Mouse (Mus musculus) forebrain, embryonic 11.5 days (tissue): ENCODE data around the gene Fbxl18. TPM values are rescaled to one million over a fixed set of nuclear protein-coding genes. Genes with fewer than 3 reads are reported as not detected.

Experiments used
- ATAC-seq: fragments of 200-750 bp; cut with Nextera tagmentation; replicated peaks from 2 replicates; pipeline ENCODE4 v1.8.0; 2017; ENCODE audit warnings: moderate TSS enrichment; ENCODE audit not compliant: low FRiP score
- DNase-seq: peaks from one replicate; pipeline ENCODE4 v3.0.0-alpha.2; 2017; ENCODE audit warnings: low spot score
- H3K27ac ChIP-seq: fragments of 300-500 bp; sonication (generic); 2 replicates; pipeline ENCODE4 v1.5.1; 2014; ENCODE audit warnings: low read depth, low read length
- H3K27me3 ChIP-seq: fragments of 300-500 bp; sonication (generic); 2 replicates; pipeline ENCODE4 v1.6.1; 2014; ENCODE audit warnings: mild to moderate bottlenecking, low read length, mixed read lengths; ENCODE audit not compliant: control insufficient read depth, insufficient read depth
- H3K36me3 ChIP-seq: fragments of 300-500 bp; sonication (generic); 2 replicates; pipeline ENCODE4 v1.6.1; 2014; ENCODE audit warnings: mild to moderate bottlenecking, low read length, moderate library complexity, mixed read lengths; ENCODE audit not compliant: control insufficient read depth, insufficient read depth
- H3K4me1 ChIP-seq: fragments of 300-500 bp; sonication (generic); replicated peaks from 2 replicates; pipeline ENCODE4 v1.6.1; 2014; ENCODE audit warnings: low read length, mixed read lengths; ENCODE audit not compliant: control insufficient read depth, insufficient read depth
- H3K4me2 ChIP-seq: fragments of 300-500 bp; sonication (generic); 2 replicates; pipeline ENCODE4 v1.6.1; 2014; ENCODE audit warnings: low read depth, mild to moderate bottlenecking, low read length, moderate library complexity, mixed read lengths; ENCODE audit not compliant: severe bottlenecking
- H3K4me3 ChIP-seq: fragments of 300-500 bp; sonication (generic); 2 replicates; pipeline ENCODE4 v1.5.1; 2014; ENCODE audit warnings: low read depth, low read length
- H3K9ac ChIP-seq: fragments of 300-500 bp; sonication (generic); 2 replicates; pipeline ENCODE4 v1.6.1; 2014; ENCODE audit warnings: low read length
- H3K9me3 ChIP-seq: fragments of 300-500 bp; sonication (generic); 2 replicates; pipeline ENCODE4 v1.6.1; 2016; ENCODE audit warnings: low read length, mixed read lengths; ENCODE audit not compliant: control insufficient read depth
- WGBS: fragments of 180-500 bp; shearing (Covaris S2); extraction: QIAGEN DNeasy Blood & Tissue Kit; methylation state at CpG from one replicate; pipeline ENCODE4 v1.1.7; 2014; 5-methylcytosine and 5-hydroxymethylcytosine counted together
- polyA plus RNA-seq: library from polyadenylated mRNA; unstranded; fragments of >200 nt; fragmentation: Nextera tagmentation; extraction: Ambion mirVana; gene quantifications from 2 replicates; pipeline ENCODE4 v1.2.1, GENCODE M21; 2014

The Fbxl18 gene
- polyA plus RNA-seq, 1 experiment from 2014 or later, result 15.4 TPM

- Histone ChIP-seq H3K36me3 (peaks cover 4% of the 10 kb centered on the region; the same call in 1 of the 2 replicates), H3K4me3 (no peak overlapping the region), H3K27me3 (no peaks in the 10 kb centered on the region), H3K4me2 (no peak overlapping the region), H3K4me1 (peaks cover 12% of the 10 kb centered on the region), H3K9ac (no peak overlapping the region), H3K27ac (no peak overlapping the region), H3K9me3 (no peaks in the 10 kb centered on the region)
- DNase-seq (no peak), ATAC-seq (peak; percentile 13; the same call in 1 of the 2 replicates)
- 96% methylated on average over 5 of the region's 5 CpGs for WGBS
Measured at GRCm38 (mm10) chr5:142876896-142877295, 18.3 kb downstream of the Fbxl18 start.

DNA sequence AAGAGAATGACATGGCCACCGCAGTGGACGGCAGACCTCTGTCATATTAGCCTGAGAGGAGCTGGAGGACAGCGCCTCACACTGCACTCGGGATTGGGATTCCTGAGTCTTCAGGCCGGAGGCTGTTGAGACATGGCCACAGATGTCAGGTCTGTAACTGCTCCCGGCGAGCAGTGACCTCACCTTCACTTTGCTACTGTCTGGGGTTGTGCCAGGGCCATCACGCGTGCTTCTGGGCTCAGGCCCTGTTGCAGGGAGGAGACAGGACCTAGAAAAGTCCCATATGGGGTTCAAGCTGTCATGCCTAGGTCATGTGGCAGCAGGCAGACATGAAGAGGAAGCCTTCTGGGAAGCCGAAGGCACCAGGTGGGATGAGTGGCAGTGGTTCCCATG lies 19.7 kb downstream of the Fbxl18 start:
- no peak for DNase-seq
- no peak overlapping the region for H3K4me2 ChIP-seq
- WGBS, result 97% methylated on average over 10 of the region's 10 CpGs
- H3K4me1 ChIP-seq, result peaks cover 2% of the 10 kb centered on the region; the same call in 1 of the 2 replicates
- no peak overlapping the region for H3K27ac ChIP-seq
- H3K4me3 ChIP-seq, result no peak overlapping the region
- H3K9me3 ChIP-seq, result no peaks in the 10 kb centered on the region
- no peaks in the 10 kb centered on the region for H3K27me3 ChIP-seq
- no peak overlapping the region for H3K9ac ChIP-seq
- H3K36me3 ChIP-seq, result peaks cover 4% of the 10 kb centered on the region; the same call in 1 of the 2 replicates
- no peak for ATAC-seq

DNA sequence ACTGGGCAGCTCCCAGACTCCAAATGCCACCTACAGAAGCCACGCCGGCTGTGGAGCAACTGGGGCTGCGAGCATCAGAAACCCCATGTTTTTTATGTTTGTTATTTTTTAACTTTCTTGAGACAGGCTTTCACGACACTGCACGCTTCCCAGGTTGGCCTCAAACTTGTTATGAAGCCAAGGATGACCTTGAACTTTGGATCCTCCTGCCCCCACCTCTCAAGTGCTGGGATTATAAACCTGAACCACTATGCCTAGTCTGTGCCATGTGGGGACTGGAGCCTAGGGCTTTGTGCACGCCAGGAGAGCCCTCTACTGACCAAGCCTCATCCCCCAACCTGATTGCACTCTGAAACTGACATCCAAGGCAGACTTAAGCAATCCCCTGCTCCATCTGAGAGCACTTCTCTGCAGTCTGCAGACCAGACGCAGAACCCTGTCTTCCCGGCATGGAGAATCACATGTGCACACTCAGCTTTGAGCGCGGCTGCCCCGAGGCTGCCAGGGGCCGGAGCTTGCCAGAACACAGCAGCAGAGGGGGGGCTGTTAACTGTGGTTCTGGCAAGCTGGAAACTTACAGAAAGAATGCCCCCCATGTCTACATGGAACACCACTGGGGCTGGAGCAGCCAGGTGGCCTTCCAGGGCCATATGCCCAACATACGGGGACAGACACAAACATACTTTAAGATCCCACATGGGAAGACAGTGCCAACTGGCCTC lies 20.3 kb downstream of the Fbxl18 start:
- H3K4me2 ChIP-seq, result no peak overlapping the region
- H3K9ac ChIP-seq, result no peak overlapping the region
- H3K36me3 ChIP-seq, result peaks cover 4% of the 10 kb centered on the region; the same call in 1 of the 2 replicates
- H3K4me3 ChIP-seq, result no peak overlapping the region
- ATAC-seq, result no peak
- no peaks in the 10 kb centered on the region for H3K9me3 ChIP-seq
- peaks cover 2% of the 10 kb centered on the region; the same call in 1 of the 2 replicates for H3K4me1 ChIP-seq
- H3K27ac ChIP-seq, result no peak overlapping the region
- no peaks in the 10 kb centered on the region for H3K27me3 ChIP-seq
- no peak for DNase-seq
- WGBS, result 96% methylated on average over 13 of the region's 13 CpGs

DNA sequence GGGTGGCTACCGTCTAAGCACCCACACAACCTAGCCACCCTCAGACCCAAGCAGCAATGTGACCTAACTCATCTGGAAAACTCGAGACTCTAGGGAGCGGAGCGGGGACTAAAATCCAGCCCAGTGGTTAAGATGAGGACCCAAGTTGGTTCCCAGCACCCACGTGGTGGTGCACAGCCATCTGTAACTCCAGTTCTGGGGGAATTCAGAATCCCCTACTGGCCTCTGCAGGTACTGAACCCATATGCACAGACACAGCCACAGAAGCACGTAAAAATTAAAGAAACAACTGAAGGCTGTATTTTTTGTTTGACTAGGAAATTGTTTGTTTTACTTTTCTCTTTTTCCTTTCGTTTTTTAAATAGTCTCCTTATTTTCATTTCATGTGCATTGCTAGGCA lies 21.5 kb downstream of the Fbxl18 start:
- Histone ChIP-seq H3K9ac (no peak overlapping the region), H3K36me3 (peaks cover 4% of the 10 kb centered on the region; the same call in 1 of the 2 replicates)
- 93% methylated on average over 7 of the region's 7 CpGs for WGBS

DNA sequence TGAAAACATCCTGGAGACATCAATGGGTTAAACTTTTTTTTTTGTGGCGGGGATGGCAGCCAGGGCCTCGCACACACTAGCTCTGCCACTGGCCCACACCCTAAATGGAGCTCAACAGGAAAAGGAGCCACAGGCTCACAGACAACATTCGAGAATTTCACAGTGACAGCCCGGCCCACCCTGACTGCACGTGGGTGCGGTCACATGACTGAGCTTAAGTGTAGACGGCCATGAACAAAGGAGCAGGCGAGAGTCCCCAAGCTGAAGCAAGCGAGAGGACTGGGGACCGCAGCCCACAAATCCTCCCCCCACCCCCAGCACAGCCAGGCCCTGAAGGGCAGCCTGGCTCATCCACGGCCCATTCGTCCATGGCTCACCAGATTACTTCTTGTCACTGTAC lies 23.5 kb downstream of the Fbxl18 start:
- Histone ChIP-seq H3K9me3 (no peaks in the 10 kb centered on the region), H3K36me3 (peaks cover 4% of the 10 kb centered on the region; the same call in 1 of the 2 replicates), H3K27ac (no peak overlapping the region), H3K9ac (no peak overlapping the region), H3K4me1 (no peaks in the 10 kb centered on the region), H3K4me2 (no peak overlapping the region), H3K4me3 (no peak overlapping the region), H3K27me3 (no peaks in the 10 kb centered on the region)
- WGBS, result 78% methylated on average over 12 of the region's 12 CpGs
- DNase-seq, result no peak
- no peak for ATAC-seq

More for the DNA sequence above, 21.5 kb downstream of the Fbxl18 start:
- Histone ChIP-seq H3K27ac (no peak overlapping the region), H3K4me1 (0 out of 2 replicates have a peak, but pooled peaks cover 2% of the 10 kb centered on the region), H3K4me2 (no peak overlapping the region), H3K27me3 (no peaks in the 10 kb centered on the region), H3K4me3 (no peak overlapping the region), H3K9me3 (no peaks in the 10 kb centered on the region)
- ATAC-seq (no peak), DNase-seq (no peak)

DNA sequence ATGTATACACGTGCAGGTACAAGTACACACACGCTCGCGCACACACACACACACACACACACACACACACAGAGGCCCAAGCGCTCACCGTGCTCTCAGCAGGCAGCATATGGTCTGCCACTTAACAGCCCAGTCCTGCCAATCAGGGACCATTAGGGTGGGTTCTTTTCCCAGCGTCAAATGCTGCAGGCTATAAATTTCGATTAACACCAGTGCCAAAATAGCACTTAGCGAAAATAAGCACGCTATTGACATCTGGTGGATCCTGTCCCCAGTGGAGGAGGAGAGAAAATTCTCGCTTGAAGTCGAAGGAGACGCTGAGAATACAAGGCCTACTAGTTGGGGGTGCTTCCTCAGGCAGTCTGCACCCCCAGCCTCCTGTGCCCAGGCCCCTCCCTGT lies 25.8 kb downstream of the Fbxl18 start:
- H3K4me2 ChIP-seq, result no peak overlapping the region
- no peak overlapping the region for H3K4me3 ChIP-seq
- ATAC-seq (0 out of 2 replicates have a peak, but pooled peaks have one; percentile 21), DNase-seq (no peak)
- no peak overlapping the region for H3K27ac ChIP-seq
- H3K9ac ChIP-seq, result no peak overlapping the region
- H3K4me1 ChIP-seq, result no peaks in the 10 kb centered on the region
- H3K9me3 ChIP-seq, result no peaks in the 10 kb centered on the region
- H3K27me3 ChIP-seq, result no peaks in the 10 kb centered on the region
- H3K36me3 ChIP-seq, result peaks cover 4% of the 10 kb centered on the region; the same call in 1 of the 2 replicates
- 81% methylated on average over 13 of the region's 13 CpGs for WGBS

DNA sequence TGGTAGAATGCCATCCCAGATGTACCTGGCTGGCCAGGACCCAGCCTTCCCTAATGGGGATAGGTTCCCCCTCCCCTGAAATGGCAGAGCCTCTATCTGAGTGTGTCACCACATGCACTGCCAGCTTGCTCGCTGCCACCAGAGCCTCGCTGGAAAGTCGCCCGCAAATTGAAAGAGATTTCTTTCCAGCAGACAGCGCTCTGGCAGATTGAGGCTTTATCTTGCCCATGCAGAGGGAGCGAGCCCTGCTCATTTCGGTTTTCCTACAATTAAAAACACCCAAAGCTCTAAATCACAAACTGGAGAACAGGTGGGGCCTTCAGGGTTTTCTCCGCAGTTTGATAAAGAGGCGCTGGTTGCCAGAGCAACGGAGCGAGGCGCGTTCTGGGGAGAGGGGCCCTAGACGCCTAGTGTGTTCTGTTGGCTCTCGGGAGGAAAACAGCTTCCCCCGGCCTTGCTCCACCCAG lies 37.4 kb downstream of the Fbxl18 start:
- Histone ChIP-seq H3K4me2 (no peak overlapping the region), H3K9ac (no peak overlapping the region), H3K27ac (no peak overlapping the region), H3K27me3 (no peaks in the 10 kb centered on the region), H3K4me1 (no peaks in the 10 kb centered on the region), H3K9me3 (peaks cover 3% of the 10 kb centered on the region), H3K4me3 (no peak overlapping the region), H3K36me3 (no peaks in the 10 kb centered on the region)
- 52% methylated on average over 16 of the region's 16 CpGs for WGBS
- ATAC-seq, result no peak
- no peak for DNase-seq

- no peak overlapping the region for H3K4me3 ChIP-seq
- no peak for ATAC-seq
Measured at GRCm38 (mm10) chr5:142856408-142856807, 38.8 kb downstream of the Fbxl18 start.

GRCm38 (mm10) chr5:142854877-142855276 lies 40.3 kb downstream of the Fbxl18 start:
- peaks cover 3% of the 10 kb centered on the region for H3K9me3 ChIP-seq
- no peak for ATAC-seq

More at GRCm38 (mm10) chr5:142856408-142856807, 38.8 kb downstream of the Fbxl18 start:
- Histone ChIP-seq H3K27me3 (no peaks in the 10 kb centered on the region), H3K4me1 (no peaks in the 10 kb centered on the region), H3K36me3 (no peaks in the 10 kb centered on the region), H3K9ac (no peak overlapping the region), H3K4me2 (no peak overlapping the region), H3K9me3 (peaks cover 3% of the 10 kb centered on the region), H3K27ac (no peak overlapping the region)
- no peak for DNase-seq
- WGBS, result 70% methylated on average over 4 of the region's 4 CpGs

More at GRCm38 (mm10) chr5:142854877-142855276, 40.3 kb downstream of the Fbxl18 start:
- H3K4me3 ChIP-seq, result no peak overlapping the region
- no peak overlapping the region for H3K9ac ChIP-seq
- WGBS, result 80% methylated on average over 10 of the region's 10 CpGs
- DNase-seq, result peak; percentile 77
- no peak overlapping the region for H3K27ac ChIP-seq
- H3K27me3 ChIP-seq, result no peaks in the 10 kb centered on the region
- H3K4me1 ChIP-seq, result no peaks in the 10 kb centered on the region
- H3K36me3 ChIP-seq, result no peaks in the 10 kb centered on the region
- no peak overlapping the region for H3K4me2 ChIP-seq
